Mouse (Mus musculus): ENCODE measurements around the gene Gabrb3. TPM values are rescaled to one million over a fixed set of nuclear protein-coding genes. Genes with fewer than 3 reads are reported as not detected.

The Gabrb3 gene
- total RNA-seq, 2 experiments from 2014 or later: not detected

GRCm38 (mm10) chr7:57529954-57530353 lies 110.5 kb downstream of the Gabrb3 start:
- DNase-seq: no peak

DNA sequence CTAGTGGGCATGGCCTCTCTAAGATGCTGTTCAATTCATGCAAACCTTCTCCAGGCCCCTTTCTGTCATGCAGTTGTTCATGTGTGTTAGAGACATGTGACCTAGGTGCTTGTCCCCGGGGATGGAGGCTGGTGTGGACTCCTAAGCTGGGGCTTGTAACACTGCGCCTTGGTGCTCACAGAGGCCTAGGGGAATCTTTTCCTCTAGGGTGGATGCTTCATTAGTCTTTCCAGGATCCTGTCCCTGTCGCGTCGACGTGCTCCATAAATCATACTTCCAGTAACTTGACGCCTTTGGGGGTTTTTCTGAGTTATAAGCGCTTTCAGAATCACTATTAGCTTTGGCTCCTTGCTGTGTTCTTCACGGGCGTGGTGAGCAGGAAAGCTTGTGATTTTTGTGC lies 113.2 kb downstream of the Gabrb3 start:
- DNase-seq: no peak

GRCm38 (mm10) chr7:57538565-57538964 lies 119.1 kb downstream of the Gabrb3 start:
- no peak for DNase-seq

- no peak for DNase-seq
Observed at GRCm38 (mm10) chr7:57560732-57561436, 141.4 kb downstream of the Gabrb3 start.

DNA sequence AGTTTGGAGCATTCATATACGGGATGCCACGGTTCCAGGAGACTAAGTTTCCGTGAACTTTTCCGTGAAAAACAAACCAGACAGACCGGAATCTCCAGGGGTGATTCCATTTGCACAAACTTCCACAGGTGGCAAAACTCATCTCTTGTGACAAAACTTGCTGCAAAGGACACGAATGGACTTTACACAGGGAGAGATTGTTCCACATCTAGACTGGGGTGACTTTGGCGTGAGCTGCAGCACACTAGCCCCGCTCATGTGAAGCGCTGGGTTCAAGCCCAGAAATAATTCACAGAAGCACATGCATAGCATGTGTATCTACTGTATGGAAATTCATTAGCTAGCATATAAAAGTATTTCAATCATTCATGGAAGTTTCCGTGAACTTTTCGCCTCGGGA lies 144.9 kb downstream of the Gabrb3 start:
- DNase-seq: no peak

DNA sequence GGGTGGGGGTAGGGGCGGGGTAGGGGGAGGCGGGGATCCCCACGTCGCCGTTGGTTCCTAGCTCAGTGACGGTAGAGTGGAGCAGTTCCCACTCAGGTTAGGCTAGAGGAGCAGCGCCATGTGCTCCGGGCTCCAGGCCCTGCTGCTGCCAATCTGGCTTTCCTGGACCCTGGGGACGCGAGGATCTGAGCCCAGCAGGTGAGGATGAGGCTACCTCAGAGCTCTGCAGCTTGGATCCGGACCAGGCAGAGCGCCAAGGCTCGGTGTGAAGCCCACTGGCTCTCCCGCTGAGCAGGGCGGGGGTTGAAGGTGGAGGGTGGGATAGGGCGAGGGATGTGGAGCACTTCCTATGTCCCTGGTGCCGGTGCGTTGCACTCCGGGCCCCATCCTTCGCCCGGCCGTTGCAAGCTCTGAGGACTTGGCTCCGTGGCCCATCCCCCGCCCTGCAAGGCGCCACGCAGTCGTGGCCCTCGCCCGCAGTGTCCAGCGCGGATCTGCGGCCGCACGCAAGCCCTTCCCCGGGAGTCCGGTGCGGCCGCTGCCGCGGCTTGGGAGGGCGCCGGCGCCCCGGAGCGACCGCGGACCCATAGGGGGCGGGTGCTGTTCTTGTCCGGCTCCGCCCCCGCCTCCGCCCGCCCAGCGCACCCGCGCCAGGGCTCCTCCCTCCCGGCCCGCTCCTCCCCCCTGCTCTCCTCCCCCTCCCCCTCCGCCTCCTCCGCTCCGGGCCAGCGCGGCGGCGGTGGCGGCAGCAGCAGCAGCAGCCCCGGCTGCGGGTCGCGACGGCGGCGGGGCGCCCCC lies 171.2 kb downstream of the Gabrb3 start:
- no peak for DNase-seq

DNA sequence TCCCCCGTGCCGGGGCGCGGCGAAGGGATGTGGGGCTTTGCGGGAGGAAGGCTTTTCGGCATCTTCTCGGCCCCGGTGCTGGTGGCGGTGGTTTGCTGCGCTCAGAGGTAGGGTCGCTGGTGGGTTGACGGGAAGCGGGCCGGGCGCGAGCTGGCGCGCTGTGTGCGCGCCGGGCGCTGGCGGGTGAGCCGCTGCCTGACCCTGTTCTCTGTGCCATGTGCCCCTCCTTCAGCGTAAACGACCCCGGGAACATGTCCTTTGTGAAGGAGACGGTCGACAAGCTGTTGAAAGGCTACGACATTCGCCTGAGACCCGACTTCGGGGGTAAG lies 171.7 kb downstream of the Gabrb3 start:
- no peak for DNase-seq

GRCm38 (mm10) chr7:57591578-57592431 lies 172.3 kb downstream of the Gabrb3 start:
- DNase-seq: no peak

- DNase-seq: no peak
Observed at GRCm38 (mm10) chr7:57597341-57597740, 177.8 kb downstream of the Gabrb3 start.

DNA sequence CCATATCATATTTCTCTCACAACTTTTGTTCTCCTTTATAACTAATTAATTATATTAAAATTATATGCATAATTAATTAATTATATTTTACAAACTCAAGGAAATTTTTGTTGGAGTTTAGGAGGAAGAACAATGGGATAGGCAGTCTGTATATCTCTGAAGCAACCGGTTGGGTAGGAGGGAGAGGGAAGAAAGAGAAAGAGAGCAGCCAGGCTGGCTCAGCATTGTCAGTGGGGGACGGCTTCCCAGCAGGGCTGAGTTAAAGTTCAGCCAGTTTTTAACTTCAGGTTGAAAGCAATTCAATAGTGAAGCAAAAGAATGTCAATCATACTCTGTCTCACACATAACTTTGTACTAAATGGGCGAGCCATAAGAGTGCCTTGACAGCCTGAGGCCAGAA lies 199.2 kb downstream of the Gabrb3 start:
- DNase-seq: no peak

DNA sequence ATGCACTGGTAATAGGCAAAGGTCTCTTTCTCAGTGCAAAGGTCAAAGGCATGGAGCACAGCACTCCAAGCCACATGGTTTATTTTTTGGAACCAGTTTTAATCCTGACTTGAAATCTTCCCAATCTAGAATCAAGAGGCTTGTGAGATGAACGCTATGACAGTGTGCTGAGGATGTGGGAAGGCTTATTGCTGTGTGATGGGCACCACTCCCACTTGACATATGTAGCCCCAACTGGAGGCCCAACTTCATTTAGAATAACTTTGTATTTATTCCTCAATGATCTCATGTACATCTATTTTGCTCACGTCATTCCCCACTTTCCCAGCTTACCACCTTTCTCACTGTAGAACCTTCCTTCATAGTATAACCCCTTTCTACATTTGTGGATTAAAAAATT lies 200.5 kb downstream of the Gabrb3 start:
- DNase-seq: no peak

GRCm38 (mm10) chr7:57623718-57624117 lies 204.2 kb downstream of the Gabrb3 start:
- DNase-seq: no peak

DNA sequence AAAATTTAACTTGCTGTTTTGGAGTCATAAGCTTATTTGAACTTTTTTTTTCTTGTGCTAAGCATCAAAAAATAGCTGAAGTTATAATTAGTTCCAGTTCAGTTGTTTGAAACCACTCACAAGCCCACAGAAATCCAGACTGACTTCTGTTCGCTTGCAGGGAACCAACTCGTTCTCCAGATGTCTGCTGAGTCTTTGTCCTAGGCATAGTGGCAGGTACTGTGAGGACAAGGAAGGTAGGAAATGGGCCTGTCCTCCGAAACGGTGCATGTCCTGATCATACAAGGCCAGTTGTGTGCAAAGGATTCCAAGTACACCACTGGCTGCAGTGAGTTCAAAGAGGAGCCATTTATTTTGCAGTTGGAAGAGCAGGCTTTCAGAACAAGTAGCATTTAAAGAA lies 215.5 kb downstream of the Gabrb3 start:
- no peak for DNase-seq

- DNase-seq: no peak
Observed at GRCm38 (mm10) chr7:57635687-57636086, 216.2 kb downstream of the Gabrb3 start.

DNA sequence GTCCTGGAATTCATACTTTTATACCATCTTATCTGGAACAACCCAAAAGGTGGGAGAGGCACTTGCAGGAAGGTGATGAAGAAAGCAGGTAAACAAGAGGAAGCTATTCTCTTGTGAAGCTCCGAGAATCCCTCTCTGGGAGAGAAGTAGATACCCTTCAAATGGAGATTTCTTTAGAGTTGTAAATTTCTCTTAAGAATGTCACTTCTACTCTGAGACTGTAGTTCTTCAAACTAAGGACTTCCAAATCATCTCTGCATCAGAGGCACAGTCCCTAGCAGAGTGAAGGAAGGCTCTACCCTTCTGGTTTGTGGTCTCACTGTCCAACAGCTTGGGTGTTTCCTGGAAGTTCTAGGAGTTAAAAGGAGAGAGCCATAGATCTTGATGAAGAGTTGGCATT lies 221.3 kb downstream of the Gabrb3 start:
- DNase-seq: no peak

DNA sequence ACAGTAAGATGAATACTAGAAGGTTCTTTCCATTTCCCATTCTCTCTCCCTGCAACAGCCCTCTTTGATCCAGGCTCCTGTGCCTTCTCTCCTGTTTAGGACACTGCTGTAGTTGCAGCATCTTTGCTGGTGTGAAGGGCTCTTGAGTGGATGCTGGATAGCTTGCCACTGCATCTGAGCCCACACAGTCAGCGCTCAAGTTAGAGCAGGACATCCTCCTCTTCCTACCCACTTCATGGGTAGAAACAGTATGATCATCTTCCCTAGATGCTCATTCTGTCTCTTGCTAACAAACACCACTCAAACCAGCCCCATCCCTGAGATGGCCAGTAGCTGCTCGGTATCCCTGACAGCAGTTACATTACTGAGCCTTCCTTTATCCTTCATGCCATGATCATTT lies 227.9 kb downstream of the Gabrb3 start:
- DNase-seq: no peak

DNA sequence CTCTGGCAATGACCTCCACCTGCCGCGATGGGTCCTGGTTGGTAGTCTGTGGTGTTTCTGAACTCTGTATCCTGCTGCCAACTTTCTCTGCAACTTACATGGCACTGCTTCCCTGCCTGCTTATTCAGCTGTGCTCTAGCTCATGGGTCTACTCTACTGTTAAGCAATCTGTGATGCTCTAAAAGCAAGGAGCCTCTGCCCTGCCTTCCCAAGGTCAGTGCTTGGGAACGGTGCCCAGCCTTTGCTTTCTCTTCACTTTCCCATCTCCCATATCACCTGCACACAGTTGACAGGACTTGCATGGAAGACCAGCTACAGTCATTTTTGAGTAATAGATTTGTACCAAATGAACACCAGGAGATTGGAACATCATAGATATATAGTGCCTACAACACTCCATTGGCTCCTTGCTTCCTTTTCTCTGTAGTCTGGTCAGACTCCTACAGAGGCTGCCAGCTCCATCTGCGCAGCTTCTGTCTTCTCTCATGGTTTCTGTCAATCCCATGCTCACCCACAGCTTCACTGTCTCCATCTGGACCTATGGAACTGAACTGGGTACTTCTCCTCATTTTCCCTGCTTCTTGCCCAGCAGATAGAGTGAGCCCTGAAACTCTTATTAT lies 228.8 kb downstream of the Gabrb3 start:
- DNase-seq: no peak

GRCm38 (mm10) chr7:57677352-57677751 lies 257.9 kb downstream of the Gabrb3 start:
- no peak for DNase-seq

- no peak for DNase-seq
Observed at GRCm38 (mm10) chr7:57689836-57690235, 270.3 kb downstream of the Gabrb3 start.

DNA sequence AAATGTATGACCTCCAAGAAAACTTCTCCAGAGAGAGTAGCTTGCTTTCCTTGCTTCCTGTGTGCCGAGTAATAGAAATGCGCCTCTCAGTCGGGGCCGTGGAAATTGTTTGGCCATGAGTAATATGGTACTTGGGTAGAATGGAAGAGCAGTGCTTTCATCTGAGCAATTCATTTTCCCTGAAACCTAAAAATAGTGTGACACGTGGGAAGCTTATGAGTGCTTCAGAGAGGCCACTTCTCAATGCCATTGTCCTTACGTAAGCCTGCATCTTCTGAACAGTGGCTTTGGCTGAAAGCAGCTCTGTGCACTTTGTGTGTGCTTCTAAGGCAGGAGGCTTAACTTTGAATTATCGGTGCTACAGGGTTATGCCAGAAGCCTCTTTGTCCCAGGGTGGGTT lies 280.9 kb downstream of the Gabrb3 start:
- DNase-seq: no peak

GRCm38 (mm10) chr7:57701046-57701445 lies 281.6 kb downstream of the Gabrb3 start:
- DNase-seq: no peak

DNA sequence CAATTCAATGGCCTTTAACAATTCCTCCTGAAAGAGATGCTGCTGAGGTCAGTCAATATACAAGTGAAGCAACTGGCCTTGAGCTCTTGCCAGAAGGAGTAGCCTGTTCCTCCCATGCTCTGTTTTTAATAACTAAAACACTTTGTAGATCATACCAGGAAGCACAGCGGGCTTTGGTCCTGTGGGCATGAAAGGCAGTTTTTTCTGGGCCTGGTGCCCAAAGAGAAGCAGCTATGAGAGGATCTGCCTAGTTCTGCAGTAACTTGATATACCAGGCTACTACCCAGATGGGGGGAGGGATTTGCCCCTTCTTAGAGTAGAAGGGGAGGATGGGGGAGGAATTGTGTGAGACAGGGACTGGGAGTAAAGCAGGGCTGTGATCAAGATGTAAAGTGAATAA lies 284.1 kb downstream of the Gabrb3 start:
- DNase-seq: peak; percentile 16

DNA sequence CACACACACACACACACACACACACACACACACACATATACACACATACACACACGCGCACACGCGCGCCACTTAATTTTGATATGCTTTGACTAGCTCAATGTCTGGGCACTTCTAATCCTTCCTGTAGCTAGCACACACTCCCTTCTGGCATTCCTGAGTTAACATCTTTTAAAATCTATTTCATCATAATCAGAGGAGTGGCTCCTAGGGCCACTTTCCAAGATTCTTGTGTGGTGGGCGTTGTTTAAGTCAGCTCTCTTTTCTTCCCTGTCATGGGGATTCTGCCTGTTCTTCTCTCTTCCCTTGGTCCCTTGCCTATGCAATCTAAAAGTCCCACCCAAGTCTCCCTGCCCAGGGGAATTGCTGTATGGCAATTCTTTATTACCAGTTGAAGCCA lies 286.6 kb downstream of the Gabrb3 start:
- DNase-seq: no peak

Measured in gastrocnemius, postnatal 25 days (tissue).